Mouse (Mus musculus): ENCODE measurements around the gene 4930564D02Rik. TPM values are rescaled to one million over a fixed set of nuclear protein-coding genes. Genes with fewer than 3 reads are reported as not detected.

Gene 4930564D02Rik
- polyA plus RNA-seq (2015; fragmentation: Nextera tagmentation; extraction: Ambion mirVana): not detected in 2 replicates

GRCm38 (mm10) chr3:105066544-105066943 is at the start of gene 4930564D02Rik:
Gene 4930564D02Rik (plus strand): TSS chr3:105066844.

GRCm38 (mm10) chr3:105052937-105053697 is 13.5 kb upstream of the 4930564D02Rik start, which contains the start of gene Cttnbp2nl:
Gene Cttnbp2nl (minus strand): TSS chr3:105053146.

Other genes starting within 250 kb of the 4930564D02Rik start
- 13.3 and 14.5 TPM in 2 replicates for gene Mov10, start 248.3 kb upstream of the 4930564D02Rik start, polyA plus RNA-seq (2015; fragmentation: Nextera tagmentation; extraction: Ambion mirVana)
- 25.7 and 30.1 TPM in 2 replicates for gene St7l, start 202.8 kb upstream of the 4930564D02Rik start, polyA plus RNA-seq (2015; fragmentation: Nextera tagmentation; extraction: Ambion mirVana)
- gene Capza1, start 202.3 kb upstream of the 4930564D02Rik start, polyA plus RNA-seq (2015; fragmentation: Nextera tagmentation; extraction: Ambion mirVana): 122 and 134 TPM in 2 replicates
- 2.0 and 2.3 TPM in 2 replicates for gene Wnt2b, start 104.9 kb upstream of the 4930564D02Rik start, polyA plus RNA-seq (2015; fragmentation: Nextera tagmentation; extraction: Ambion mirVana)
- gene Cttnbp2nl, start 13.7 kb upstream of the 4930564D02Rik start, polyA plus RNA-seq (2015; fragmentation: Nextera tagmentation; extraction: Ambion mirVana): 10.6 and 12.6 TPM in 2 replicates

Data from urinary bladder, postnatal 0 days (tissue).